Mouse (Mus musculus): Measurements from ENCODE around the gene Wwox. TPM values are rescaled to one million over a fixed set of nuclear protein-coding genes. Genes with fewer than 3 reads are reported as not detected.

Wwox gene
- polyA plus RNA-seq, 1 experiment from 2014 or later: 13.8 TPM

- no peak overlapping the region for H3K9ac ChIP-seq (ENCODE audit: low read length)
- 92% methylated on average over 8 of the region's 8 CpGs for WGBS
- H3K4me3 ChIP-seq (ENCODE audit: low read depth, low read length): no peak overlapping the region
Measured at GRCm38 (mm10) chr8:114561191-114561590, 121.7 kb downstream of the Wwox start.

GRCm38 (mm10) chr8:114562486-114562885 is 123.0 kb downstream of the Wwox start:
- Histone ChIP-seq H3K27me3 (ENCODE audit: control insufficient read depth, insufficient read depth, low read length) (no peaks in the 10 kb centered on the region), H3K9me3 (ENCODE audit: control insufficient read depth, low read length) (no peaks in the 10 kb centered on the region; the same call in 1 of the 2 replicates), H3K36me3 (ENCODE audit: control insufficient read depth, insufficient read depth, low read length) (no peaks in the 10 kb centered on the region), H3K4me2 (ENCODE audit: low read depth, low read length, severe bottlenecking) (no peak overlapping the region), H3K9ac (ENCODE audit: low read length) (no peak overlapping the region), H3K4me1 (replicated peaks; ENCODE audit: control insufficient read depth, insufficient read depth, low read length) (no peaks in the 10 kb centered on the region), H3K4me3 (ENCODE audit: low read depth, low read length) (no peak overlapping the region), H3K27ac (ENCODE audit: low read depth, low read length) (no peak overlapping the region)
- no peak for ATAC-seq (replicated peaks; ENCODE audit: low FRiP score)
- WGBS: 83% methylated on average over 13 of the region's 13 CpGs
- no peak for DNase-seq (ENCODE audit: low spot score)

More at GRCm38 (mm10) chr8:114561191-114561590, 121.7 kb downstream of the Wwox start:
- Histone ChIP-seq H3K4me2 (ENCODE audit: low read depth, low read length, severe bottlenecking) (no peak overlapping the region), H3K9me3 (ENCODE audit: control insufficient read depth, low read length) (no peaks in the 10 kb centered on the region; the same call in 1 of the 2 replicates), H3K4me1 (replicated peaks; ENCODE audit: control insufficient read depth, insufficient read depth, low read length) (no peaks in the 10 kb centered on the region), H3K27ac (ENCODE audit: low read depth, low read length) (no peak overlapping the region), H3K27me3 (ENCODE audit: control insufficient read depth, insufficient read depth, low read length) (no peaks in the 10 kb centered on the region), H3K36me3 (ENCODE audit: control insufficient read depth, insufficient read depth, low read length) (no peaks in the 10 kb centered on the region)
- ATAC-seq (replicated peaks; ENCODE audit: low FRiP score): no peak
- DNase-seq (ENCODE audit: low spot score): no peak

- DNase-seq (ENCODE audit: low spot score): no peak
- no peaks in the 10 kb centered on the region for H3K36me3 ChIP-seq (ENCODE audit: control insufficient read depth, insufficient read depth, low read length)
- H3K27ac ChIP-seq (ENCODE audit: low read depth, low read length): no peak overlapping the region
- WGBS: 92% methylated on average over 7 of the region's 7 CpGs
- no peak for ATAC-seq (replicated peaks; ENCODE audit: low FRiP score)
- H3K9ac ChIP-seq (ENCODE audit: low read length): no peak overlapping the region
- no peaks in the 10 kb centered on the region for H3K27me3 ChIP-seq (ENCODE audit: control insufficient read depth, insufficient read depth, low read length)
- H3K4me1 ChIP-seq (replicated peaks; ENCODE audit: control insufficient read depth, insufficient read depth, low read length): no peaks in the 10 kb centered on the region
- H3K4me3 ChIP-seq (ENCODE audit: low read depth, low read length): no peak overlapping the region
- H3K4me2 ChIP-seq (ENCODE audit: low read depth, low read length, severe bottlenecking): no peak overlapping the region
- H3K9me3 ChIP-seq (ENCODE audit: control insufficient read depth, low read length): no peaks in the 10 kb centered on the region
Measured at GRCm38 (mm10) chr8:114563361-114563760, 123.9 kb downstream of the Wwox start.

GRCm38 (mm10) chr8:114564036-114564435 is 124.6 kb downstream of the Wwox start:
- ATAC-seq (replicated peaks; ENCODE audit: low FRiP score) (no peak), DNase-seq (ENCODE audit: low spot score) (no peak)
- no peaks in the 10 kb centered on the region for H3K27me3 ChIP-seq (ENCODE audit: control insufficient read depth, insufficient read depth, low read length)
- H3K9ac ChIP-seq (ENCODE audit: low read length): no peak overlapping the region
- WGBS: 56% methylated on average over 6 of the region's 6 CpGs
- H3K4me2 ChIP-seq (ENCODE audit: low read depth, low read length, severe bottlenecking): no peak overlapping the region
- no peaks in the 10 kb centered on the region for H3K9me3 ChIP-seq (ENCODE audit: control insufficient read depth, low read length)
- H3K4me3 ChIP-seq (ENCODE audit: low read depth, low read length): no peak overlapping the region
- no peaks in the 10 kb centered on the region for H3K4me1 ChIP-seq (replicated peaks; ENCODE audit: control insufficient read depth, insufficient read depth, low read length)
- no peaks in the 10 kb centered on the region for H3K36me3 ChIP-seq (ENCODE audit: control insufficient read depth, insufficient read depth, low read length)
- no peak overlapping the region for H3K27ac ChIP-seq (ENCODE audit: low read depth, low read length)

- Histone ChIP-seq H3K27ac (ENCODE audit: low read depth, low read length) (no peak overlapping the region), H3K9ac (ENCODE audit: low read length) (no peak overlapping the region), H3K4me1 (replicated peaks; ENCODE audit: control insufficient read depth, insufficient read depth, low read length) (no peaks in the 10 kb centered on the region), H3K36me3 (ENCODE audit: control insufficient read depth, insufficient read depth, low read length) (no peaks in the 10 kb centered on the region), H3K4me2 (ENCODE audit: low read depth, low read length, severe bottlenecking) (no peak overlapping the region), H3K9me3 (ENCODE audit: control insufficient read depth, low read length) (no peaks in the 10 kb centered on the region; the same call in 1 of the 2 replicates), H3K4me3 (ENCODE audit: low read depth, low read length) (no peak overlapping the region), H3K27me3 (ENCODE audit: control insufficient read depth, insufficient read depth, low read length) (no peaks in the 10 kb centered on the region)
- DNase-seq (ENCODE audit: low spot score) (no peak), ATAC-seq (replicated peaks; ENCODE audit: low FRiP score) (no peak)
- 89% methylated on average over 16 of the region's 16 CpGs for WGBS
Measured at GRCm38 (mm10) chr8:114568531-114569166, 129.2 kb downstream of the Wwox start.

GRCm38 (mm10) chr8:114573014-114573746 is 133.7 kb downstream of the Wwox start:
- ATAC-seq (replicated peaks; ENCODE audit: low FRiP score) (no peak), DNase-seq (ENCODE audit: low spot score) (no peak)
- Histone ChIP-seq H3K27me3 (ENCODE audit: control insufficient read depth, insufficient read depth, low read length) (no peaks in the 10 kb centered on the region), H3K4me3 (ENCODE audit: low read depth, low read length) (no peak overlapping the region), H3K9me3 (ENCODE audit: control insufficient read depth, low read length) (no peaks in the 10 kb centered on the region; the same call in 1 of the 2 replicates), H3K9ac (ENCODE audit: low read length) (no peak overlapping the region), H3K36me3 (ENCODE audit: control insufficient read depth, insufficient read depth, low read length) (no peaks in the 10 kb centered on the region), H3K27ac (ENCODE audit: low read depth, low read length) (no peak overlapping the region), H3K4me1 (replicated peaks; ENCODE audit: control insufficient read depth, insufficient read depth, low read length) (no peaks in the 10 kb centered on the region), H3K4me2 (ENCODE audit: low read depth, low read length, severe bottlenecking) (no peak overlapping the region)
- 87% methylated on average over 4 of the region's 4 CpGs for WGBS

- Histone ChIP-seq H3K4me2 (ENCODE audit: low read depth, low read length, severe bottlenecking) (no peak overlapping the region), H3K4me1 (replicated peaks; ENCODE audit: control insufficient read depth, insufficient read depth, low read length) (no peaks in the 10 kb centered on the region), H3K27me3 (ENCODE audit: control insufficient read depth, insufficient read depth, low read length) (no peaks in the 10 kb centered on the region), H3K4me3 (ENCODE audit: low read depth, low read length) (no peak overlapping the region), H3K36me3 (ENCODE audit: control insufficient read depth, insufficient read depth, low read length) (no peaks in the 10 kb centered on the region), H3K9me3 (ENCODE audit: control insufficient read depth, low read length) (no peaks in the 10 kb centered on the region; the same call in 1 of the 2 replicates), H3K27ac (ENCODE audit: low read depth, low read length) (no peak overlapping the region), H3K9ac (ENCODE audit: low read length) (no peak overlapping the region)
- WGBS: 91% methylated on average over 8 of the region's 8 CpGs
- no peak for ATAC-seq (replicated peaks; ENCODE audit: low FRiP score)
- no peak for DNase-seq (ENCODE audit: low spot score)
Measured at GRCm38 (mm10) chr8:114573747-114574093, 134.3 kb downstream of the Wwox start.

- DNase-seq (ENCODE audit: low spot score): no peak
- no peaks in the 10 kb centered on the region for H3K4me1 ChIP-seq (replicated peaks; ENCODE audit: control insufficient read depth, insufficient read depth, low read length)
- no peaks in the 10 kb centered on the region for H3K36me3 ChIP-seq (ENCODE audit: control insufficient read depth, insufficient read depth, low read length)
- H3K9me3 ChIP-seq (ENCODE audit: control insufficient read depth, low read length): no peaks in the 10 kb centered on the region; the same call in 1 of the 2 replicates
- no peak overlapping the region for H3K4me3 ChIP-seq (ENCODE audit: low read depth, low read length)
- ATAC-seq (replicated peaks; ENCODE audit: low FRiP score): no peak
- no peaks in the 10 kb centered on the region for H3K27me3 ChIP-seq (ENCODE audit: control insufficient read depth, insufficient read depth, low read length)
- 92% methylated on average over 10 of the region's 10 CpGs for WGBS
- H3K9ac ChIP-seq (ENCODE audit: low read length): no peak overlapping the region
- no peak overlapping the region for H3K4me2 ChIP-seq (ENCODE audit: low read depth, low read length, severe bottlenecking)
- H3K27ac ChIP-seq (ENCODE audit: low read depth, low read length): no peak overlapping the region
Measured at GRCm38 (mm10) chr8:114579292-114579691, 139.8 kb downstream of the Wwox start.
